Mouse (Mus musculus) intestine, embryonic 15.5 days (tissue): ENCODE results near the gene Kpna7. TPM values are rescaled to one million over a fixed set of nuclear protein-coding genes. Genes with fewer than 3 reads are reported as not detected.

Source experiments
- ATAC-seq: fragments of 200-750 bp; cut with Nextera tagmentation; 2 replicates; pipeline ENCODE4 v1.8.0; 2017; ENCODE audit warnings: moderate TSS enrichment, moderate library complexity
- H3K27ac ChIP-seq: fragments of 300-500 bp; sonication (generic); 2 replicates; pipeline ENCODE4 v1.5.1; 2015; ENCODE audit warnings: mild to moderate bottlenecking, inconsistent platforms
- H3K27me3 ChIP-seq: fragments of 300-500 bp; sonication (generic); replicated peaks from 2 replicates; pipeline ENCODE4 v1.6.1; 2015; ENCODE audit warnings: inconsistent platforms
- H3K36me3 ChIP-seq: fragments of 300-500 bp; sonication (generic); 2 replicates; pipeline ENCODE4 v1.6.1; 2015; ENCODE audit warnings: inconsistent platforms
- H3K4me1 ChIP-seq: fragments of 300-500 bp; sonication (generic); replicated peaks from 2 replicates; pipeline ENCODE4 v1.6.1; 2015; ENCODE audit warnings: inconsistent platforms
- H3K4me2 ChIP-seq: fragments of 300-500 bp; sonication (generic); replicated peaks from 2 replicates; pipeline ENCODE4 v1.6.1; 2015; ENCODE audit warnings: mild to moderate bottlenecking, inconsistent platforms
- H3K4me3 ChIP-seq: fragments of 300-500 bp; sonication (generic); replicated peaks from 2 replicates; pipeline ENCODE4 v1.5.1; 2015; ENCODE audit warnings: inconsistent platforms
- H3K9ac ChIP-seq: fragments of 300-500 bp; sonication (generic); 2 replicates; pipeline ENCODE4 v1.6.1; 2015; ENCODE audit warnings: inconsistent platforms
- H3K9me3 ChIP-seq: fragments of 300-500 bp; sonication (generic); 2 replicates; pipeline ENCODE4 v1.6.1; 2016; ENCODE audit warnings: inconsistent platforms
- WGBS: fragments of 180-500 bp; shearing (Covaris S2); methylation state at CpG from one replicate; pipeline ENCODE4 v1.1.7; 2015; 5-methylcytosine and 5-hydroxymethylcytosine counted together
- polyA plus RNA-seq: library from polyadenylated mRNA; unstranded; fragments of >200 nt; fragmentation: Nextera tagmentation; extraction: Ambion mirVana; gene quantifications from 2 replicates; pipeline ENCODE4 v1.2.1, GENCODE M21; 2015

The Kpna7 gene
- polyA plus RNA-seq, 1 experiment from 2014 or later: 0.38 TPM

DNA sequence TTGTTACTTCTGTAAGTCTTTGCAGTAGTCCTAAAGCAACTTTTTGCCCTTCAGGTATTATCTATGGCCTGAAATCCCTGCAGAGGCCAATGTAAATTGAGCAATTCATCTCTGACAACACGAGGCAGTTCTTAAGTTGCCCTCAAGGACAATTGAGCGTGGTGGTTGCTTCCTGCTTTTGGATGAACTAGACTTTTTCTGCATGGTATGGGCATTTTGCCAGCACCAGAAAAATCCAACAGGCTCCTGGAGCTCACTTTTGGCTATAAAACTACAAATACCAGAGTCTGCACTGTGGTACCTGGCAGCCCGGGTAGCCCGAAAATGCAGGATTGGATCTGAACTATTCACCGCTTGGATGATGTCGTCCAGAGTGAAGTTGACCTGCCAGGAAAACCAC, 78.2 kb downstream of the Kpna7 start:
- WGBS: 68% methylated on average over 6 of the region's 6 CpGs
- Histone ChIP-seq H3K27ac (no peak overlapping the region), H3K36me3 (no peaks in the 10 kb centered on the region), H3K9me3 (no peaks in the 10 kb centered on the region), H3K4me2 (no peak overlapping the region), H3K4me1 (no peaks in the 10 kb centered on the region), H3K4me3 (no peak overlapping the region), H3K9ac (no peak overlapping the region), H3K27me3 (no peaks in the 10 kb centered on the region)
- no peak for ATAC-seq

DNA sequence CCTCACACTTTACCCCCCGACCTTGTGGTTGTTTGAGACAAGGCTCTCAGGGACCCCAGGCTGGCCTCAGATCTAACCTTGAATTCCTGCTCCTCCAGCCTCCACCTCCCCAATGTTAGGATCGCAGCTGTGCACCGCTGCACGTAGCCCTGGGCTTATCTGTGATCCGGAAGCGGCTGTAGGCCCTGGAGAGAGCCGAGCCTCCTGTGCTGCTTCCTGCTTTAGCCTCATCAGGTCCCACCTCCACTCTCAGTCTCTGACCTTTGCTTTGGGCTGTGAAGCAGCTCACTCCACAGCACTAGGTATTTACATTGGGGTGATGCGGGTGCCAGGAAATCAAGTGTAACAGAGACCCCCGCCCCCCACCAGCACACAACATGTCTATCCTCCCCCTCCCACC, 79.3 kb downstream of the Kpna7 start:
- Histone ChIP-seq H3K27ac (no peak overlapping the region), H3K4me3 (no peak overlapping the region), H3K4me2 (no peak overlapping the region), H3K9me3 (no peaks in the 10 kb centered on the region), H3K9ac (no peak overlapping the region), H3K36me3 (no peaks in the 10 kb centered on the region), H3K4me1 (no peaks in the 10 kb centered on the region), H3K27me3 (no peaks in the 10 kb centered on the region)
- WGBS: 61% methylated on average over 9 of the region's 9 CpGs
- peak; percentile 89 for ATAC-seq

DNA sequence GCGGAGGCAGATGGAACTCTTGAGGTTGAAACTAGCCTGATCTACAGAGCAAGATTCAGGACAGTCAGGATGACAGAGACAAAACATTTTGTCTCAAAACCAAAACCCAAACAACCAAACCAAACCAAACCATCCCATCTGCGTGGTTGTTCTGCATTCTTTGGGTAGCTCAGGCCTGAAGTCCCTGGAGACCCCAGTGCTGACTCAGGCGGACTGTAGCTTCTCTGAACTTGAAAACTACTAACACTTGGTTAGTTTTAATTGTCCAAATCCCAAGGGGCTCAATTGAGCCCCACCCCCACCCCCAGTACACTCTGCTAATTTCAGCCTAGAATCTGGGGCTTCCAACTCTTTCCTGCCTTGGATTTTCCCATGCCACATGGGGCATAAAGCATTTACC, 80.5 kb downstream of the Kpna7 start:
- H3K27ac ChIP-seq: no peak overlapping the region
- no peak overlapping the region for H3K4me3 ChIP-seq
- H3K9me3 ChIP-seq: no peaks in the 10 kb centered on the region
- no peak overlapping the region for H3K4me2 ChIP-seq
- no peak for ATAC-seq
- WGBS: 82% methylated on average over 3 of the region's 3 CpGs
- H3K27me3 ChIP-seq: no peaks in the 10 kb centered on the region
- no peak overlapping the region for H3K9ac ChIP-seq
- H3K4me1 ChIP-seq: no peaks in the 10 kb centered on the region
- no peaks in the 10 kb centered on the region for H3K36me3 ChIP-seq

- Histone ChIP-seq H3K9ac (no peak overlapping the region), H3K9me3 (no peaks in the 10 kb centered on the region), H3K36me3 (no peaks in the 10 kb centered on the region), H3K4me1 (no peaks in the 10 kb centered on the region), H3K27ac (no peak overlapping the region), H3K27me3 (no peaks in the 10 kb centered on the region), H3K4me2 (no peak overlapping the region), H3K4me3 (no peak overlapping the region)
- 38% methylated on average over 2 of the region's 2 CpGs for WGBS
- no peak for ATAC-seq
These were observed 85.3 kb downstream of the Kpna7 start for GRCm38 (mm10) chr5:144998491-144998890.

DNA sequence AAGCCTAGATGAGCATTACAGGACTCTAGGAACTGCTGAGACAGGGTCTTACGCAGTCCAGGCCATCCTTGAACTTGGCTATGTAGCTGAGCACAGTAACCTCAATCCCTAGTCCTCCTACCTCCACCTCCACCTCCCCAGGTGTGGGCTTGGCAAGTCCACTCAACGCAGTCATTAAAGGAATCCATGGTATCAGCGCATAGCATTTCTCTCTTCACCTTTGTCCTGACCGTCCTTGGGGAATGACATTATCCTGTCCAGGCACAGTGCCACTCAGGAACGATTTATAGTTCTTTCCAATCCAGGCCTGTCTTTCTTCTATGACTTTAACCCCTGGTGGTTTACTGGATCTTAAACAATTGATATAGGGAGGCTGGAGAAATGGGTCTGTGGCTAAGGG, 93.3 kb downstream of the Kpna7 start:
- H3K27me3 ChIP-seq: no peaks in the 10 kb centered on the region
- 60% methylated on average over 5 of the region's 5 CpGs for WGBS
- no peaks in the 10 kb centered on the region for H3K4me1 ChIP-seq
- no peak for ATAC-seq
- H3K36me3 ChIP-seq: no peaks in the 10 kb centered on the region
- H3K9ac ChIP-seq: no peak overlapping the region
- no peak overlapping the region for H3K4me3 ChIP-seq
- no peak overlapping the region for H3K27ac ChIP-seq
- no peak overlapping the region for H3K4me2 ChIP-seq
- H3K9me3 ChIP-seq: no peaks in the 10 kb centered on the region

DNA sequence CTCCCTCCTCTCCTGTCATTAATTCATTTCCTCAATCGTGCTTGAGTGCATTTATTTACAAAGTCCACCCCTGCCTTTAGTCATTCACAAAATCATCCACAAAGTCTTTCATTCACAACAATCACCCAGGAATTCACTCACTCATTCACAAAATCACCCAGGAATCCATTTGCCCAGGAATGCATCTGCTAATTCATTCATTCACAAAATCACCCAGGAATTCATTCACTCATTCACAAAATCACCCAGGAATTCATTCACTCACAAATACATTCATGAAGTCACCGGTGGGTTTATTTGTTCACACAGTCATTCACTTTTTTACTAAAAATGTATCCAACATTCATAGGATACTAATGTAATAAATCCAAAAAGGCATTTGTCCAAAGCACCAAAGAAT, 93.8 kb downstream of the Kpna7 start:
- 63% methylated on average over 2 of the region's 2 CpGs for WGBS
- Histone ChIP-seq H3K36me3 (no peaks in the 10 kb centered on the region), H3K27me3 (no peaks in the 10 kb centered on the region), H3K9ac (no peak overlapping the region), H3K4me1 (no peaks in the 10 kb centered on the region), H3K4me3 (no peak overlapping the region), H3K27ac (no peak overlapping the region), H3K9me3 (no peaks in the 10 kb centered on the region), H3K4me2 (no peak overlapping the region)
- ATAC-seq: no peak

DNA sequence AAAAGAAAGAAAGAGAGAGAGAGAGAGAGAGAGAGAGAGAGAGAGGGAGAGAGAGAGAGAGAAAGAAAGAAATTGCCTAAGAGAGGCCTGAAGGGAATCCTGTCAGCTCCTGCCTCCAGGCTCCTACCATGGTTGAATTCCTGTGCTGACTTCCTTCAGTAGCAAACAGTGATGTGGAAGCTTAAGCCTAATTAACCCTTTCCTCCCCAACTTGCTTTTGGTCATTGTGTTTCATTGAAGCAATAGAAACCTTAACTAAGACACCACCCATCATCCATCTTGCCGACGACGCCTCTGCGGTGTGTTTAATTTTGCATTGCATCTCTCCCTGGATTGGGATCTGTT, 94.8 kb downstream of the Kpna7 start:
- ATAC-seq: no peak
- Histone ChIP-seq H3K4me3 (no peak overlapping the region), H3K4me1 (no peaks in the 10 kb centered on the region), H3K27me3 (no peaks in the 10 kb centered on the region), H3K4me2 (no peak overlapping the region), H3K27ac (no peak overlapping the region), H3K36me3 (no peaks in the 10 kb centered on the region), H3K9ac (no peak overlapping the region), H3K9me3 (no peaks in the 10 kb centered on the region)
- WGBS: 79% methylated on average over 4 of the region's 4 CpGs

DNA sequence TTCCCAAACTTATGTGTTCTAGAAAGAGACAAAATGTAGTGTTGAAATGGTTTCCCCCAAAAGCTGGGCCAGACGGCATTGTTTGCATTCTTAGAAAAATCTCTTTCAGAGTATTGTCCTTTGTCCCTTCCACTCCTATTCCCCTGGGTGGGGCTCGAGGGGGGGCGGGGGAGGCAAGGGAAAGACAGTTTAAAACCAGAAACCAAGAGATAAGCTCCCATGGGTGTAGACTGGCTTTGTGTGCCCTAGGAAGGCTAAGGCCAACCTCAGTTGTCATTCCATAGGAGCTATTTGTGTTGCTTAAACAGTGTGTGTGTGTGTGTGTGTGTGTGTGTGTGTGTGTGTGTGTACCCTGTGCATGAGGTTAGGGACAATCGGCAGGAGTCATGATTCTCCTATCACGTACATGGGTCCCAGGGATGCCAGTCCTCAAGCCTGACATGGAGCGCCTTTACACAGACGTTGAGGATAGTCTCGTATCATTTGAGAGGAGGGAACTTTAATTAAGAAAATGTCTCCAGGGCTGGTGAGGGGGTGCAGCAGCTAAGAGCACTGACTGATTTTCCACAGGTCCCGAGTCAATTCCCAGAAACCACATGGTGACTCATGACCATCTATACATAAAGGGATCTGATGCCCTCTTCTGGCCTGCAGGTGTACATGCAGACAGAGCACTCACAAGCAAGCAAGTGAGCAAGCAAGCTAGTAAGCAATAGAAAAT, 95.3 kb downstream of the Kpna7 start:
- no peaks in the 10 kb centered on the region for H3K27me3 ChIP-seq
- WGBS: 45% methylated on average over 9 of the region's 9 CpGs
- H3K4me2 ChIP-seq: no peak overlapping the region
- H3K9me3 ChIP-seq: no peaks in the 10 kb centered on the region
- H3K9ac ChIP-seq: no peak overlapping the region
- peak; percentile 84 for ATAC-seq
- no peak overlapping the region for H3K4me3 ChIP-seq
- no peak overlapping the region for H3K27ac ChIP-seq
- H3K4me1 ChIP-seq: no peaks in the 10 kb centered on the region
- H3K36me3 ChIP-seq: no peaks in the 10 kb centered on the region

- Histone ChIP-seq H3K4me1 (no peaks in the 10 kb centered on the region), H3K27ac (no peak overlapping the region), H3K4me2 (no peak overlapping the region), H3K9ac (no peak overlapping the region), H3K4me3 (no peak overlapping the region), H3K9me3 (no peaks in the 10 kb centered on the region), H3K27me3 (no peaks in the 10 kb centered on the region), H3K36me3 (no peaks in the 10 kb centered on the region)
- WGBS: 90% methylated on average over 13 of the region's 13 CpGs
- ATAC-seq: no peak
These were observed 96.3 kb downstream of the Kpna7 start for GRCm38 (mm10) chr5:144987561-144987960.

DNA sequence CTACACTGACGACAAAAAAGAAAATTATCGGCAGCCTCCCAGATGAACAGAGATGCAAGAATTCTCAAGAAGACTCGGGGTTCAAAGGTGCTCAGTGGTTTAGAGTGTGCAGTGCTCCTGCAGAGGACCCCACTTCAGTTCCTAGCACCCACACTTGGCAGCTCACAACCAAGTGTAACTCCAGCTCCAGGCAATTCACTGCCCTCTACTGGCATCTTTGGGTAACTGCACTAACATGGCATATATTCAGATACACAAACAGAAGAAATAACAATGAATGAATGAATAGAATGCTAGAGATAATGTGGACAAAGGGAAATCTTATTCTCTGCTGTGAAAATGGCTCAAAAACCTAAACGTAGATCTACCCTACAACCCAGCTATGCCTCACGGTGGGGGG, 99.0 kb downstream of the Kpna7 start:
- H3K9me3 ChIP-seq: no peaks in the 10 kb centered on the region
- no peaks in the 10 kb centered on the region for H3K27me3 ChIP-seq
- 93% methylated on average over 5 of the region's 5 CpGs for WGBS
- no peaks in the 10 kb centered on the region for H3K4me1 ChIP-seq
- H3K36me3 ChIP-seq: no peaks in the 10 kb centered on the region
- no peak overlapping the region for H3K4me3 ChIP-seq
- no peak for ATAC-seq
- H3K27ac ChIP-seq: no peak overlapping the region
- no peak overlapping the region for H3K9ac ChIP-seq
- no peak overlapping the region for H3K4me2 ChIP-seq

DNA sequence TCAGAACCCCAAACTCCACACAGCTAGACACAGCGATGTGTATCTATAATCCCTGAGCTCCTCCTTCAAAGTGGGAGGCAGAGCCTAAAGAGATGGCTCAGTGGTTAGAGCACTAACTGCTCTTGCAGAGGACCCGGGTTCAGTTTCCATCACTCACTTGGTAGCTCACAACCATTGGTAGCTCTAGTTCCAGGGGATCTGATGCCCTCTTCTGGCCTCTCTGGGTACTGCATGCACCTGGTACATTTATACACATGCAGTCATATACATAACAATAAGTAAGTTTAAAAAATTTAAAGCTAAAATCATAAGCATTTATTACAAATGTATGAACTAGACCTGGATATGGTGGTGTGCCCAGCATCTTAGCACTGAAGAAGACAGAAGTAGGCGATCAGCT, 100.6 kb downstream of the Kpna7 start:
- no peak overlapping the region for H3K4me3 ChIP-seq
- ATAC-seq: no peak
- no peaks in the 10 kb centered on the region for H3K27me3 ChIP-seq
- H3K9ac ChIP-seq: no peak overlapping the region
- no peak overlapping the region for H3K27ac ChIP-seq
- no peaks in the 10 kb centered on the region for H3K4me1 ChIP-seq
- WGBS: 92% methylated on average over 3 of the region's 3 CpGs
- no peaks in the 10 kb centered on the region for H3K9me3 ChIP-seq
- H3K36me3 ChIP-seq: no peaks in the 10 kb centered on the region
- no peak overlapping the region for H3K4me2 ChIP-seq

DNA sequence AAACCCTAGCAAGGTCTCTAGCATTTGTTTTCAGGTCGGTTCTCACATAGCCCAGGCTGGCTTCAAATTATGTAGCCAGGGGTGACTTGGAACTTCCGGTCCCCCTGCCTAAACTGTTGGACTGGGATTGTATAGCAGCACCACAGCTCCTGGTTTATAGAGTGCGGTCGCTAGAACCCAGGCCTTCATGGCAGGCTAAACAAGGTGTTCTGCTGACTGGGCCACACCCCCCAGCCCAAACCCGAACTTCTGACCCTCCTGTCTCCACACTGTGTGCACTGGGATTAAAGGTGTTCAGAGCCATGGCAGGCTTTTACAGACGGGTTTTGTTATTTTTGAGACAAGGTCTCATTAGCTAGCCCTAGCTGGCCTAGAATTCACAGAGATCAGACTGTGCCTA, 104.7 kb downstream of the Kpna7 start:
- 67% methylated on average over 6 of the region's 6 CpGs for WGBS
- no peaks in the 10 kb centered on the region for H3K4me1 ChIP-seq
- no peak overlapping the region for H3K9ac ChIP-seq
- H3K4me3 ChIP-seq: no peak overlapping the region
- no peaks in the 10 kb centered on the region for H3K27me3 ChIP-seq
- H3K4me2 ChIP-seq: no peak overlapping the region
- peak; percentile 69 for ATAC-seq
- H3K27ac ChIP-seq: no peak overlapping the region
- no peaks in the 10 kb centered on the region for H3K9me3 ChIP-seq
- no peaks in the 10 kb centered on the region for H3K36me3 ChIP-seq

DNA sequence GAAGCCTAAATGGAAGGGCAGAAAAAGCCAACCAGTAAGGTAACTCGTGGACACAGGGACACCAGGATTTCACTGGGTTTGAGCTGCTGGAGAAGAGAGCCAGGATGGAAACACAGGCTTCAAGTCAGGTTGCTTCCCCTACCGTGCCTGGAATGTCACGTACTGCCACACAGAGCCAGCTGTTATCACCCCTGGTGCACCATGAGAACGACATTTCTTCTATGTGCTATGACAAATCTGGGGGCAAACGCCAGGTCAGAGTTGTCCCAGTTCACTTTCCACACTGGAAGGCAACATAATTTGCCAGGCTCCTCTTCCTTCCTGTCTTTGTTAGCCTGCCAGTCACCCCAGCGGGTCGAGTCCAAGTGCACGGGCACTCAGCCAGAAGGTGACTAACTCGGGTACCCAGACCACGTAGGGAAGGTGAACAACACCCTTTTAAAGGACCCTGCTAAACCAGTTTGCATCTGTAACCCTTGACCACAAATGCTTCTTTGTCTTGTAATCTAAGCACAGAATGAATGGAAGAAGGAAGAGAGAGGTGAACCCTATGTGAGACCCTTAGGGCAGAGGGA, 105.2 kb downstream of the Kpna7 start:
- Histone ChIP-seq H3K27ac (no peak overlapping the region), H3K27me3 (no peaks in the 10 kb centered on the region), H3K4me2 (no peak overlapping the region), H3K9ac (no peak overlapping the region), H3K36me3 (no peaks in the 10 kb centered on the region), H3K4me3 (no peak overlapping the region), H3K4me1 (no peaks in the 10 kb centered on the region), H3K9me3 (no peaks in the 10 kb centered on the region)
- WGBS: 48% methylated on average over 10 of the region's 10 CpGs
- peak; percentile 90 for ATAC-seq
